Mouse (Mus musculus) embryonic facial prominence, embryonic 11.5 days (tissue): ENCODE results near the gene Ociad2. TPM values are rescaled to one million over a fixed set of nuclear protein-coding genes. Genes with fewer than 3 reads are reported as not detected.
A peak's percentile ranks its signal among the peaks of the same experiment; 100 is the strongest.

Source experiments
- ATAC-seq: fragments of 200-750 bp; cut with Nextera tagmentation; replicated peaks from 2 replicates; pipeline ENCODE4 v1.8.0; 2017; ENCODE audit warnings: low read depth; ENCODE audit not compliant: insufficient number of reproducible peaks, low FRiP score, low TSS enrichment
- DNase-seq: peaks from one replicate; pipeline ENCODE4 v3.0.0-alpha.2; 2015; ENCODE audit warnings: low spot score
- H3K27ac ChIP-seq: fragments of 300-500 bp; sonication (generic); replicated peaks from 2 replicates; pipeline ENCODE4 v1.5.1; 2014; ENCODE audit warnings: mild to moderate bottlenecking, low read depth, low read length, control low read depth
- H3K27me3 ChIP-seq: fragments of 300-500 bp; sonication (generic); 2 replicates; pipeline ENCODE4 v1.6.1; 2014; ENCODE audit warnings: mild to moderate bottlenecking, low read length, moderate library complexity, mixed read lengths; ENCODE audit not compliant: control insufficient read depth, insufficient read depth
- H3K36me3 ChIP-seq: fragments of 300-500 bp; sonication (generic); replicated peaks from 2 replicates; pipeline ENCODE4 v1.6.1; 2014; ENCODE audit warnings: low read depth, mild to moderate bottlenecking, low read length, moderate library complexity, mixed read lengths; ENCODE audit not compliant: control insufficient read depth, insufficient read depth
- H3K4me1 ChIP-seq: fragments of 300-500 bp; sonication (generic); 2 replicates; pipeline ENCODE4 v1.6.1; 2014; ENCODE audit warnings: low read length, mixed read lengths; ENCODE audit not compliant: control insufficient read depth, insufficient read depth
- H3K4me2 ChIP-seq: fragments of 300-500 bp; sonication (generic); 2 replicates; pipeline ENCODE4 v1.6.1; 2014; ENCODE audit warnings: low read depth, mild to moderate bottlenecking, control low read depth, low read length, moderate library complexity
- H3K4me3 ChIP-seq: fragments of 300-500 bp; sonication (generic); 2 replicates; pipeline ENCODE4 v1.5.1; 2014; ENCODE audit warnings: low read depth, low read length, control low read depth
- H3K9ac ChIP-seq: fragments of 300-500 bp; sonication (generic); replicated peaks from 2 replicates; pipeline ENCODE4 v1.6.1; 2014; ENCODE audit warnings: mild to moderate bottlenecking, control low read depth, low read length
- H3K9me3 ChIP-seq: fragments of 300-500 bp; sonication (generic); replicated peaks from 2 replicates; pipeline ENCODE4 v1.6.1; 2016; ENCODE audit warnings: mild to moderate bottlenecking, low read length, inconsistent platforms, mixed read lengths; ENCODE audit not compliant: control insufficient read depth
- WGBS: fragments of 180-500 bp; shearing (Covaris S2); extraction: QIAGEN DNeasy Blood & Tissue Kit; methylation state at CpG from one replicate; pipeline ENCODE4 v1.1.7; 2014; 5-methylcytosine and 5-hydroxymethylcytosine counted together
- polyA plus RNA-seq: library from polyadenylated mRNA; unstranded; fragments of >200 nt; fragmentation: Nextera tagmentation; extraction: Ambion mirVana; gene quantifications from 2 replicates; pipeline ENCODE4 v1.2.1, GENCODE M21; 2014

Ociad2 gene
- 11.3 and 12.7 TPM in 2 replicates for polyA plus RNA-seq

GRCm38 (mm10) chr5:73340723-73341235 is at the start of gene Ociad2:
TSS of gene Ociad2 (minus strand) at chr5:73341028.
- WGBS: 89% methylated on average over 8 of the region's 8 CpGs
- Histone ChIP-seq H3K27ac (no peak within 1 kb of the TSS), H3K4me1 (no peaks in the 10 kb centered on the region)

GRCm38 (mm10) chr5:73383647-73383970 is 42.8 kb upstream of the Ociad2 start:
- H3K4me1 ChIP-seq: no peaks in the 10 kb centered on the region
- WGBS: 63% methylated on average over 4 of the region's 4 CpGs
- H3K4me3 ChIP-seq: no peak overlapping the region
- H3K9ac ChIP-seq: no peak overlapping the region
- H3K27me3 ChIP-seq: no peaks in the 10 kb centered on the region
- ATAC-seq (no peak), DNase-seq (no peak)
- no peak overlapping the region for H3K27ac ChIP-seq
- no peaks in the 10 kb centered on the region for H3K36me3 ChIP-seq
- no peaks in the 10 kb centered on the region for H3K9me3 ChIP-seq
- no peak overlapping the region for H3K4me2 ChIP-seq

More at GRCm38 (mm10) chr5:73340723-73341235, at the start of gene Ociad2:
- DNase-seq (no peak), ATAC-seq (no peak)
- Histone ChIP-seq H3K4me2 (no peak within 1 kb of the TSS), H3K9me3 (no peaks in the 10 kb centered on the region), H3K36me3 (no peaks in the 10 kb centered on the region), H3K9ac (no peak within 1 kb of the TSS), H3K27me3 (no peaks in the 10 kb centered on the region), H3K4me3 (no peak within 1 kb of the TSS)

- Histone ChIP-seq H3K4me2 (no peak overlapping the region), H3K27ac (no peak overlapping the region), H3K36me3 (no peaks in the 10 kb centered on the region), H3K9ac (no peak overlapping the region), H3K4me1 (no peaks in the 10 kb centered on the region), H3K27me3 (no peaks in the 10 kb centered on the region), H3K4me3 (no peak overlapping the region), H3K9me3 (no peaks in the 10 kb centered on the region)
- DNase-seq (peak; percentile 85), ATAC-seq (no peak)
- WGBS: 29% methylated on average over 3 of the region's 3 CpGs
Observed at GRCm38 (mm10) chr5:73382737-73383646, 42.2 kb upstream of the Ociad2 start.

GRCm38 (mm10) chr5:73381976-73382540 is 41.2 kb upstream of the Ociad2 start:
- Histone ChIP-seq H3K9ac (no peak overlapping the region), H3K27me3 (no peaks in the 10 kb centered on the region), H3K9me3 (no peaks in the 10 kb centered on the region), H3K4me1 (no peaks in the 10 kb centered on the region), H3K4me3 (no peak overlapping the region), H3K36me3 (no peaks in the 10 kb centered on the region), H3K4me2 (no peak overlapping the region), H3K27ac (no peak overlapping the region)
- 78% methylated on average over 9 of the region's 9 CpGs for WGBS
- DNase-seq: no peak
- ATAC-seq: no peak

- WGBS: 67% methylated on average over 7 of the region's 7 CpGs
Observed at GRCm38 (mm10) chr5:73381510-73381909, 40.7 kb upstream of the Ociad2 start.

GRCm38 (mm10) chr5:73380829-73381228 is 40.0 kb upstream of the Ociad2 start:
- 57% methylated on average over 8 of the region's 8 CpGs for WGBS
- H3K9me3 ChIP-seq: no peaks in the 10 kb centered on the region

More at GRCm38 (mm10) chr5:73381510-73381909, 40.7 kb upstream of the Ociad2 start:
- Histone ChIP-seq H3K9me3 (no peaks in the 10 kb centered on the region), H3K4me3 (no peak overlapping the region), H3K4me2 (no peak overlapping the region), H3K4me1 (no peaks in the 10 kb centered on the region), H3K9ac (no peak overlapping the region), H3K27ac (no peak overlapping the region), H3K36me3 (no peaks in the 10 kb centered on the region), H3K27me3 (no peaks in the 10 kb centered on the region)
- no peak for DNase-seq
- no peak for ATAC-seq

GRCm38 (mm10) chr5:73379908-73380307 is 39.1 kb upstream of the Ociad2 start:
- H3K27me3 ChIP-seq: no peaks in the 10 kb centered on the region
- ATAC-seq (peak; percentile 57; the same call in 1 of the 2 replicates), DNase-seq (peak; percentile 89)
- no peaks in the 10 kb centered on the region for H3K4me1 ChIP-seq
- WGBS: 37% methylated on average over 3 of the region's 3 CpGs
- no peak overlapping the region for H3K9ac ChIP-seq
- H3K27ac ChIP-seq: no peak overlapping the region
- no peak overlapping the region for H3K4me2 ChIP-seq
- H3K36me3 ChIP-seq: no peaks in the 10 kb centered on the region
- H3K9me3 ChIP-seq: no peaks in the 10 kb centered on the region
- H3K4me3 ChIP-seq: no peak overlapping the region

More at GRCm38 (mm10) chr5:73380829-73381228, 40.0 kb upstream of the Ociad2 start:
- H3K27ac ChIP-seq: no peak overlapping the region
- H3K36me3 ChIP-seq: no peaks in the 10 kb centered on the region
- ATAC-seq (no peak), DNase-seq (no peak)
- H3K4me3 ChIP-seq: no peak overlapping the region
- no peaks in the 10 kb centered on the region for H3K4me1 ChIP-seq
- H3K27me3 ChIP-seq: no peaks in the 10 kb centered on the region
- no peak overlapping the region for H3K4me2 ChIP-seq
- H3K9ac ChIP-seq: no peak overlapping the region

GRCm38 (mm10) chr5:73376491-73376890 is 35.7 kb upstream of the Ociad2 start:
- Histone ChIP-seq H3K9me3 (no peaks in the 10 kb centered on the region), H3K4me1 (no peaks in the 10 kb centered on the region), H3K4me2 (no peak overlapping the region), H3K27ac (no peak overlapping the region), H3K36me3 (no peaks in the 10 kb centered on the region), H3K4me3 (no peak overlapping the region), H3K27me3 (no peaks in the 10 kb centered on the region), H3K9ac (no peak overlapping the region)
- ATAC-seq (no peak), DNase-seq (no peak)
- 88% methylated on average over 7 of the region's 7 CpGs for WGBS
